Mouse (Mus musculus): Measurements from ENCODE around the gene Hmgxb4. TPM values are rescaled to one million over a fixed set of nuclear protein-coding genes. Genes with fewer than 3 reads are reported as not detected.
"Not testable (repeated sequence)": the region's sequence is repeated elsewhere in the genome, so short reads cannot be mapped to it uniquely, and the experiment has no call there.

Gene Hmgxb4
- 53.1 TPM in 2 replicates for polyA plus RNA-seq (2014; fragmentation: Nextera tagmentation; extraction: Ambion mirVana)

GRCm38 (mm10) chr8:74993081-74993474 lies at the start of gene Hmgxb4:
Hmgxb4 (plus strand) TSS chr8:74993356.
- Histone ChIP-seq H3K27ac (replicated peaks; ENCODE audit: low read depth, low read length) (peak within 1 kb of the TSS; percentile 98), H3K4me1 (ENCODE audit: control insufficient read depth, insufficient read depth, low read length) (peaks cover 12% of the 10 kb centered on the region; the same call in 1 of the 2 replicates), H3K27me3 (ENCODE audit: control insufficient read depth, insufficient read depth, low read length) (no peaks in the 10 kb centered on the region), H3K9ac (replicated peaks; ENCODE audit: low read length) (peak within 1 kb of the TSS; percentile 99), H3K4me2 (ENCODE audit: low read length) (peak within 1 kb of the TSS; percentile 66), H3K4me3 (replicated peaks; ENCODE audit: low read depth, low read length) (peak within 1 kb of the TSS; percentile 94), H3K36me3 (ENCODE audit: control insufficient read depth, insufficient read depth, low read length) (no peaks in the 10 kb centered on the region), H3K9me3 (ENCODE audit: control insufficient read depth, low read length) (no peaks in the 10 kb centered on the region)
- DNase-seq (no peak), ATAC-seq (ENCODE audit: low FRiP score, low TSS enrichment) (no peak)
- 12% methylated on average over 8 of the region's 8 CpGs for WGBS

- Histone ChIP-seq H3K9me3 (ENCODE audit: control insufficient read depth, low read length) (no peaks in the 10 kb centered on the region), H3K27ac (replicated peaks; ENCODE audit: low read depth, low read length) (no peak overlapping the region), H3K4me3 (replicated peaks; ENCODE audit: low read depth, low read length) (no peak overlapping the region), H3K9ac (replicated peaks; ENCODE audit: low read length) (no peak overlapping the region), H3K27me3 (ENCODE audit: control insufficient read depth, insufficient read depth, low read length) (no peaks in the 10 kb centered on the region), H3K4me1 (ENCODE audit: control insufficient read depth, insufficient read depth, low read length) (no peaks in the 10 kb centered on the region), H3K4me2 (ENCODE audit: low read length) (no peak overlapping the region), H3K36me3 (ENCODE audit: control insufficient read depth, insufficient read depth, low read length) (no peaks in the 10 kb centered on the region)
- DNase-seq (no peak), ATAC-seq (ENCODE audit: low FRiP score, low TSS enrichment) (no peak)
- WGBS: 91% methylated on average over 1 of the region's 1 CpGs
Observed at GRCm38 (mm10) chr8:74949445-74949844, 43.7 kb upstream of the Hmgxb4 start.

GRCm38 (mm10) chr8:74963983-74964382 lies 29.2 kb upstream of the Hmgxb4 start:
- no peak for DNase-seq
- Histone ChIP-seq H3K4me1 (ENCODE audit: control insufficient read depth, insufficient read depth, low read length) (no peaks in the 10 kb centered on the region), H3K4me3 (replicated peaks; ENCODE audit: low read depth, low read length) (no peak overlapping the region), H3K4me2 (ENCODE audit: low read length) (no peak overlapping the region), H3K36me3 (ENCODE audit: control insufficient read depth, insufficient read depth, low read length) (no peaks in the 10 kb centered on the region), H3K27ac (replicated peaks; ENCODE audit: low read depth, low read length) (no peak overlapping the region), H3K27me3 (ENCODE audit: control insufficient read depth, insufficient read depth, low read length) (no peaks in the 10 kb centered on the region), H3K9me3 (ENCODE audit: control insufficient read depth, low read length) (no peaks in the 10 kb centered on the region), H3K9ac (replicated peaks; ENCODE audit: low read length) (no peak overlapping the region)
- 86% methylated on average over 5 of the region's 5 CpGs for WGBS
- no peak for ATAC-seq (ENCODE audit: low FRiP score, low TSS enrichment)

GRCm38 (mm10) chr8:74970286-74970685 lies 22.9 kb upstream of the Hmgxb4 start:
- not testable (repeated sequence) for H3K4me2 ChIP-seq (ENCODE audit: low read length)
- WGBS: 91% methylated on average over 3 of the region's 3 CpGs

GRCm38 (mm10) chr8:74971636-74972035 lies 21.5 kb upstream of the Hmgxb4 start:
- 88% methylated on average over 4 of the region's 4 CpGs for WGBS
- Histone ChIP-seq H3K9me3 (ENCODE audit: control insufficient read depth, low read length) (no peaks in the 10 kb centered on the region), H3K4me2 (ENCODE audit: low read length) (no peak overlapping the region), H3K9ac (replicated peaks; ENCODE audit: low read length) (no peak overlapping the region), H3K36me3 (ENCODE audit: control insufficient read depth, insufficient read depth, low read length) (no peaks in the 10 kb centered on the region), H3K4me1 (ENCODE audit: control insufficient read depth, insufficient read depth, low read length) (no peaks in the 10 kb centered on the region), H3K27ac (replicated peaks; ENCODE audit: low read depth, low read length) (no peak overlapping the region), H3K27me3 (ENCODE audit: control insufficient read depth, insufficient read depth, low read length) (no peaks in the 10 kb centered on the region), H3K4me3 (replicated peaks; ENCODE audit: low read depth, low read length) (no peak overlapping the region)
- DNase-seq: no peak
- no peak for ATAC-seq (ENCODE audit: low FRiP score, low TSS enrichment)

More at GRCm38 (mm10) chr8:74970286-74970685, 22.9 kb upstream of the Hmgxb4 start:
- H3K27me3 ChIP-seq (ENCODE audit: control insufficient read depth, insufficient read depth, low read length); H3K9ac ChIP-seq (replicated peaks; ENCODE audit: low read length); H3K4me1 ChIP-seq (ENCODE audit: control insufficient read depth, insufficient read depth, low read length); H3K4me3 ChIP-seq (replicated peaks; ENCODE audit: low read depth, low read length); H3K9me3 ChIP-seq (ENCODE audit: control insufficient read depth, low read length); ATAC-seq (ENCODE audit: low FRiP score, low TSS enrichment); H3K27ac ChIP-seq (replicated peaks; ENCODE audit: low read depth, low read length); H3K36me3 ChIP-seq (ENCODE audit: control insufficient read depth, insufficient read depth, low read length); DNase-seq: not testable (repeated sequence)

- Histone ChIP-seq H3K4me1 (ENCODE audit: control insufficient read depth, insufficient read depth, low read length) (no peaks in the 10 kb centered on the region), H3K27ac (replicated peaks; ENCODE audit: low read depth, low read length) (no peak overlapping the region), H3K4me3 (replicated peaks; ENCODE audit: low read depth, low read length) (no peak overlapping the region), H3K9ac (replicated peaks; ENCODE audit: low read length) (no peak overlapping the region), H3K4me2 (ENCODE audit: low read length) (no peak overlapping the region), H3K9me3 (ENCODE audit: control insufficient read depth, low read length) (no peaks in the 10 kb centered on the region), H3K36me3 (ENCODE audit: control insufficient read depth, insufficient read depth, low read length) (no peaks in the 10 kb centered on the region), H3K27me3 (ENCODE audit: control insufficient read depth, insufficient read depth, low read length) (no peaks in the 10 kb centered on the region)
- 89% methylated on average over 7 of the region's 7 CpGs for WGBS
- ATAC-seq (ENCODE audit: low FRiP score, low TSS enrichment) (no peak), DNase-seq (no peak)
Observed at GRCm38 (mm10) chr8:74972322-74972883, 20.8 kb upstream of the Hmgxb4 start.

- Histone ChIP-seq H3K9ac (replicated peaks; ENCODE audit: low read length) (no peak overlapping the region), H3K27ac (replicated peaks; ENCODE audit: low read depth, low read length) (0 out of 2 replicates have a peak overlapping the region, but pooled peaks have one; percentile 9), H3K36me3 (ENCODE audit: control insufficient read depth, insufficient read depth, low read length) (no peaks in the 10 kb centered on the region), H3K4me3 (replicated peaks; ENCODE audit: low read depth, low read length) (no peak overlapping the region), H3K4me2 (ENCODE audit: low read length) (no peak overlapping the region), H3K4me1 (ENCODE audit: control insufficient read depth, insufficient read depth, low read length) (no peaks in the 10 kb centered on the region), H3K27me3 (ENCODE audit: control insufficient read depth, insufficient read depth, low read length) (no peaks in the 10 kb centered on the region), H3K9me3 (ENCODE audit: control insufficient read depth, low read length) (no peaks in the 10 kb centered on the region)
- ATAC-seq (ENCODE audit: low FRiP score, low TSS enrichment) (no peak; the same call in 1 of the 2 replicates), DNase-seq (peak; percentile 30)
- 57% methylated on average over 8 of the region's 8 CpGs for WGBS
Observed at GRCm38 (mm10) chr8:74973121-74973869, 19.9 kb upstream of the Hmgxb4 start.

- Histone ChIP-seq H3K9ac (replicated peaks; ENCODE audit: low read length) (no peak overlapping the region), H3K4me1 (ENCODE audit: control insufficient read depth, insufficient read depth, low read length) (no peaks in the 10 kb centered on the region), H3K9me3 (ENCODE audit: control insufficient read depth, low read length) (no peaks in the 10 kb centered on the region), H3K4me3 (replicated peaks; ENCODE audit: low read depth, low read length) (no peak overlapping the region), H3K27ac (replicated peaks; ENCODE audit: low read depth, low read length) (0 out of 2 replicates have a peak overlapping the region, but pooled peaks have one; percentile 9), H3K36me3 (ENCODE audit: control insufficient read depth, insufficient read depth, low read length) (no peaks in the 10 kb centered on the region), H3K4me2 (ENCODE audit: low read length) (no peak overlapping the region), H3K27me3 (ENCODE audit: control insufficient read depth, insufficient read depth, low read length) (no peaks in the 10 kb centered on the region)
- WGBS: 88% methylated on average over 2 of the region's 2 CpGs
- no peak for DNase-seq
- ATAC-seq (ENCODE audit: low FRiP score, low TSS enrichment): no peak
Observed at GRCm38 (mm10) chr8:74973904-74974303, 19.3 kb upstream of the Hmgxb4 start.

GRCm38 (mm10) chr8:74977427-74977826 lies 15.7 kb upstream of the Hmgxb4 start:
- WGBS: 62% methylated on average over 1 of the region's 1 CpGs
- no peaks in the 10 kb centered on the region for H3K4me1 ChIP-seq (ENCODE audit: control insufficient read depth, insufficient read depth, low read length)
- H3K27me3 ChIP-seq (ENCODE audit: control insufficient read depth, insufficient read depth, low read length): no peaks in the 10 kb centered on the region
- no peak for ATAC-seq (ENCODE audit: low FRiP score, low TSS enrichment)
- H3K9me3 ChIP-seq (ENCODE audit: control insufficient read depth, low read length): no peaks in the 10 kb centered on the region
- no peak overlapping the region for H3K4me2 ChIP-seq (ENCODE audit: low read length)
- no peak overlapping the region for H3K27ac ChIP-seq (replicated peaks; ENCODE audit: low read depth, low read length)
- no peak overlapping the region for H3K4me3 ChIP-seq (replicated peaks; ENCODE audit: low read depth, low read length)
- H3K9ac ChIP-seq (replicated peaks; ENCODE audit: low read length): no peak overlapping the region
- H3K36me3 ChIP-seq (ENCODE audit: control insufficient read depth, insufficient read depth, low read length): no peaks in the 10 kb centered on the region
- peak; percentile 79 for DNase-seq
